Comparison of ENCODE assay signal across 13 mouse cellular contexts in genomic region chr7:65430401-65430800, GRCm38 (mm10).
A peak's percentile ranks its signal among the peaks of the same experiment; 100 is the strongest.
DNase-seq lines count a peak whose midpoint lies in the region; ATAC-seq and TF ChIP-seq lines count a peak whose summit lies in the region.
"Had no signal": no experiment of that assay in that cellular context is flagged by ENCODE, and none has a peak within 500 bp of the region (broad histone marks: within the 10 kb centered on the region; RNA-seq: fewer than 3 reads in every experiment).

No protein-coding gene starts in this region.

- no peak overlapping the region for H3K4me2 ChIP-seq in stomach, embryonic 16.5 days (ENCODE audit: low read depth, low read length)
- no peak overlapping the region for H3K4me2 ChIP-seq in stomach, postnatal 0 days (replicated peaks; ENCODE audit: low read depth)
- no peak overlapping the region for H3K4me2 ChIP-seq in lung, embryonic 14.5 days
- no peak overlapping the region for H3K4me2 ChIP-seq in hindbrain, embryonic 12.5 days (replicated peaks)
- H3K4me2 ChIP-seq: embryonic facial prominence, embryonic 12.5 days; liver, embryonic 15.5 days had no signal

- H3K27me3 ChIP-seq in stomach, embryonic 16.5 days (ENCODE audit: control insufficient read depth, insufficient read depth, low read length): no peaks in the 10 kb centered on the region
- H3K27me3 ChIP-seq in stomach, postnatal 0 days (ENCODE audit: control insufficient read depth, insufficient read depth, low read length): no peaks in the 10 kb centered on the region
- H3K27me3 ChIP-seq in lung, embryonic 14.5 days (ENCODE audit: insufficient read depth, low read length): no peaks in the 10 kb centered on the region
- no peaks in the 10 kb centered on the region for H3K27me3 ChIP-seq in hindbrain, embryonic 12.5 days
- H3K27me3 ChIP-seq: embryonic facial prominence, embryonic 12.5 days; liver, embryonic 15.5 days had no signal

- H3K27ac ChIP-seq in stomach, embryonic 16.5 days (ENCODE audit: low read length): 0 out of 2 replicates have a peak overlapping the region, but pooled peaks have one; percentile 18
- no peak overlapping the region for H3K27ac ChIP-seq in stomach, postnatal 0 days (replicated peaks)
- peak overlapping the region; percentile 85 for H3K27ac ChIP-seq in lung, embryonic 14.5 days (ENCODE audit: low read depth)
- no peak overlapping the region for H3K27ac ChIP-seq in hindbrain, embryonic 12.5 days
- H3K27ac ChIP-seq: embryonic facial prominence, embryonic 12.5 days; liver, embryonic 15.5 days had no signal

- WGBS in stomach, embryonic 16.5 days: 16% methylated on average over 8 of the region's 8 CpGs
- WGBS in stomach, postnatal 0 days: 18% methylated on average over 8 of the region's 8 CpGs
- 24% methylated on average over 8 of the region's 8 CpGs for WGBS in lung, embryonic 14.5 days
- WGBS in hindbrain, embryonic 12.5 days: 23% methylated on average over 8 of the region's 8 CpGs

- no peaks in the 10 kb centered on the region for H3K9me3 ChIP-seq in stomach, embryonic 16.5 days (replicated peaks; ENCODE audit: control insufficient read depth, low read length)
- H3K9me3 ChIP-seq in stomach, postnatal 0 days (ENCODE audit: control insufficient read depth, low read length): no peaks in the 10 kb centered on the region
- no peaks in the 10 kb centered on the region for H3K9me3 ChIP-seq in lung, embryonic 14.5 days (ENCODE audit: low read depth, low read length)
- H3K9me3 ChIP-seq in hindbrain, embryonic 12.5 days (replicated peaks): no peaks in the 10 kb centered on the region
- H3K9me3 ChIP-seq: embryonic facial prominence, embryonic 12.5 days; liver, embryonic 15.5 days had no signal

- TF ChIP-seq EP300 in stomach, postnatal 0 days (optimal IDR thresholded peaks at IDR 0.05): no peak

- no peak overlapping the region for H3K9ac ChIP-seq in stomach, embryonic 16.5 days (ENCODE audit: low read length)
- no peak overlapping the region for H3K9ac ChIP-seq in stomach, postnatal 0 days (ENCODE audit: low read length)
- no peak overlapping the region for H3K9ac ChIP-seq in lung, embryonic 14.5 days
- no peak overlapping the region for H3K9ac ChIP-seq in hindbrain, embryonic 12.5 days
- H3K9ac ChIP-seq: embryonic facial prominence, embryonic 12.5 days; liver, embryonic 15.5 days had no signal

- H3K4me1 ChIP-seq in stomach, embryonic 16.5 days (ENCODE audit: control insufficient read depth, insufficient read depth, low read length): peaks cover 5% of the 10 kb centered on the region
- H3K4me1 ChIP-seq in stomach, postnatal 0 days (replicated peaks; ENCODE audit: control insufficient read depth, insufficient read depth): no peaks in the 10 kb centered on the region; the same call in 1 of the 2 replicates
- H3K4me1 ChIP-seq in lung, embryonic 14.5 days (ENCODE audit: insufficient read depth): no peaks in the 10 kb centered on the region
- 0 out of 2 replicates have a peak, but pooled peaks cover 3% of the 10 kb centered on the region for H3K4me1 ChIP-seq in hindbrain, embryonic 12.5 days
- H3K4me1 ChIP-seq: liver, embryonic 15.5 days had no signal

- no peak overlapping the region for H3K4me3 ChIP-seq in stomach, embryonic 16.5 days (replicated peaks; ENCODE audit: low read length)
- H3K4me3 ChIP-seq in stomach, postnatal 0 days (ENCODE audit: low read depth, low read length): no peak overlapping the region
- H3K4me3 ChIP-seq in lung, embryonic 14.5 days (ENCODE audit: low read depth, low read length): no peak overlapping the region
- H3K4me3 ChIP-seq in hindbrain, embryonic 12.5 days: no peak overlapping the region
- H3K4me3 ChIP-seq: embryonic facial prominence, embryonic 12.5 days; liver, embryonic 15.5 days had no signal

- DNase-seq in stomach, postnatal 0 days (ENCODE audit: low spot score): no peak
- peak; percentile 55 for DNase-seq in embryo, embryonic 11 days
- DNase-seq in lung, embryonic 14.5 days: peak; percentile 72
- DNase-seq in thymus, postnatal 14 days: no peak
- DNase-seq in cerebellum, postnatal 36 days: no peak
- DNase-seq: adrenal gland, adult 2 months; heart, postnatal 10 days; thymus, postnatal 25 days had no signal

- H3K36me3 ChIP-seq in stomach, embryonic 16.5 days (ENCODE audit: control insufficient read depth, insufficient read depth, low read length): no peaks in the 10 kb centered on the region
- H3K36me3 ChIP-seq in stomach, postnatal 0 days (ENCODE audit: control insufficient read depth, insufficient read depth, low read length): no peaks in the 10 kb centered on the region
- no peaks in the 10 kb centered on the region for H3K36me3 ChIP-seq in lung, embryonic 14.5 days (ENCODE audit: insufficient read depth)
- H3K36me3 ChIP-seq in hindbrain, embryonic 12.5 days: no peaks in the 10 kb centered on the region
- H3K36me3 ChIP-seq: embryonic facial prominence, embryonic 12.5 days; liver, embryonic 15.5 days had no signal

- no peak for ATAC-seq in stomach, embryonic 16.5 days (ENCODE audit: insufficient read depth, low FRiP score)
- no peak for ATAC-seq in stomach, postnatal 0 days (ENCODE audit: low FRiP score, low TSS enrichment)
- peak; percentile 71 for ATAC-seq in lung, embryonic 14.5 days (ENCODE audit: insufficient read depth)
- ATAC-seq in hindbrain, embryonic 12.5 days (ENCODE audit: low FRiP score): no peak
- ATAC-seq: forebrain, embryonic 16.5 days had no signal

- TF ChIP-seq CTCF in stomach, postnatal 0 days (IDR thresholded peaks at IDR 0.05; ENCODE audit: low read depth): no peak
- no peak for TF ChIP-seq CTCF in lung, embryonic 14.5 days (IDR thresholded peaks at IDR 0.05; ENCODE audit: low read depth)

Comparison
In these comparisons a context has a peak if more than half of its experiments do, and no peak if none do; other contexts are left out.
1. H3K27ac ChIP-seq: peak in stomach, embryonic 16.5 days (single experiment) and lung, embryonic 14.5 days (single experiment); none in stomach, postnatal 0 days (single experiment) and hindbrain, embryonic 12.5 days (single experiment).
2. DNase-seq: peak in embryo, embryonic 11 days (single experiment) and lung, embryonic 14.5 days (single experiment); none in stomach, postnatal 0 days (single experiment), thymus, postnatal 14 days (single experiment) and cerebellum, postnatal 36 days (0 of 2).